Mouse (Mus musculus) frontal cortex, postnatal 25 days (tissue): Measurements from ENCODE around the gene Inhbc.

ENCODE experiments used
- DNase-seq, 2 experiments: peaks; one replicate each; pipeline ENCODE4 v3.0.0; 2022; ENCODE audit warnings: low spot score in 2 of 2

Inhbc gene

DNA sequence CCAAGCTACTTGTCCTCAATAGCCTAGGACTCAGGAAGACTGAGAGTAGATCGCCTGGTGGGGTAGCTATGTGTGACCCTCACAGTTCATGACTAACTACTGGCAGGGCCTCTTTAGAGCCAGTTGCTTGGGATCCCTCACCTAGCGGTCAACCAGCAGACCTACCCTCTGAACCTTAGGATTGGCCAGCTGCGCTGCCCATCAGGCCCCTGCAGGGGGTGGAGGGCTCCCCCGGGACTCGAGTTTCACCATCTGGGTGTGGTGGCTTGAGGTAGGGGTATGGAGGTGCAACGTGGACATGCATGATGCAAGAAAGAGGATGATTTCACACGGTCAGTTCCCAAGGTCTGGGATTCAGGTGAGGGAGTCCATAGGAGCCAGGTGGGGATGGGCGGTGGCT, 18.5 kb downstream of the Inhbc start:
- DNase-seq: no peak

DNA sequence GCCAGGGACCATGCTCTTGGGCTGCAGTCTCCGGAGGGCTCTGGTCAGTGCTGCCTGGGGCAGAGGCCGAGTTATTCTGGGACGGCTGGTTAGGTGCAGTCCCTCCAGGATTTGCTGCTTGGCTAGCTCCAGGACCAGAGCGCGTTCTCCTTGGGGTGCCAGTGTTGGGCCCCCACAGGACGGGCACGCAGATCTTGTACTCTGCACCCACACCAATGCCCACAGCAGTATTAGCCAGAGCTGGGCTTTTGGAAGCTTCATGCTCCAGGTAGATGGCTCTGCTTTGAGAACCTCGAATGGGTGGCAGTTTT, 19.0 kb downstream of the Inhbc start:
- DNase-seq: no peak

DNA sequence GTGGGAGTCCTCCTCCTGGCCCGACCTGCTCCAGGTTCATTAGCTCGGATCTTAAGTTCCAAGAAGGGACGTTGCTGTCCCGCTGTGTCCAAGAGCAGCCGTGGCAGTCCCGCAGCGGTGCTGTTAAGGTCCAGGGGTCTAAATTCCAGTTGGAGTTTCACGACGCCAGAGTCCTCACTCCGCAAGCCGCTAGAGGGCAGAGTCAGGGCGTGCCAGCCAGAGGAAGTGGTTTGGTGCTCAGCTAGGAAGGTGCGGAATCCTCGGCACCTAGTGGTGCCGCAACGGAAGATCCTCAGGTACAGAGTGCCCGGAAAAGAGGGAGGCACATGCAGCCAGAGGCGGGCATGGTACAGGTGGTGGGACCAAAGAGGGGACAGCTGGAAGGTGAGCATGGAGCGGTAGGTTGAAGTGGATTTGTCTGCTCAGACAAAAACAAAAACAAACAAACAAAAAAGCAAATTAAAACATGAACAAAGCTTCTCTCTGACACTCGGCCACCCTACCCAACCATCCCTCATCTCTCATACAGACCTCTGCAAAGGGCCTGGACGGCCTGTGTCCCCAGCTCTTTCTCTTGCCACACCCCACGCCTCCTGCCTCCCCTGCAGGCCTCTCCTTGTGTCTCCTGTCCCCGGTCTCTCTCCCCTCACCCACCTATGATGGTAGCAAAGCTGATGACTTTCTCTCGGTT, 19.5 kb downstream of the Inhbc start:
- peak in 1 of 2 experiments; percentile 70 for DNase-seq

DNA sequence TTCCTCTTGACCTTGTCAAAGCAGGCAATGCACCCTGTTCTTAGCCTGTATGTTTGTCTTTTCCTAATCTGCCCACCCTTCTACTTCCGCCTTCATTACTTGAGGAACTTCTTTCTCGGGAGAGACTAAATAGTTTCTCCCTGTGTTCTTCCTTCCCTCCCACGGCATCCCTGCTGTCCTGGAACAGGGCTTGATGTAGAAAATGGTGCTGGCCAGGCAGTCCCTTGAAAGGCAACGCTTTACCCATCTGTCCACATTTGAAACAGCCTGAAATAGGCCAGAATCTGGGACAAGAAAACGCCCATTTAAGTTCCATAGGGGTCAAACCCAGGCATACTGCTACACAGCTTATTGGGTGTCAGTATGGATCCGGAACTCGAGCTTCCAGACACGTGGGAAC, 20.4 kb downstream of the Inhbc start:
- DNase-seq: no peak

DNA sequence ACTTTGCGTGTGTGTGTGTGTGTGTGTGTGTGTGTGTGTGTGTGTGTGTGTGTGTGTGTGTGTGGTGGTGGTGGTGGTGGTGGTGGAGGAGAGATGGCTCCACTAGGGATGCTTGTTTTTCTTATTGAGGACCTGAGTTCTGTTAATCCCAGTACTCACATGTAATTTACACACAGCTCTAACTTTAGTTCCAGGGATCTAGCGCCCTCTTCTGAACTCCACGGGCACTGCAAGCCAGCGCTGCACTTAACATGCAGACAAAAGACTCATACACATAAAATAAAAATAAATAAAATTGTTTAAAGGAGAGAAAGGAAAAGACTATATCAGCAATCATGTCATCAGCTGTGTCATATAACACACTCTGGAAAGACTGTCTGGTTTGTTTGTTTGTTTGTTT, 21.3 kb downstream of the Inhbc start:
- DNase-seq: no peak

DNA sequence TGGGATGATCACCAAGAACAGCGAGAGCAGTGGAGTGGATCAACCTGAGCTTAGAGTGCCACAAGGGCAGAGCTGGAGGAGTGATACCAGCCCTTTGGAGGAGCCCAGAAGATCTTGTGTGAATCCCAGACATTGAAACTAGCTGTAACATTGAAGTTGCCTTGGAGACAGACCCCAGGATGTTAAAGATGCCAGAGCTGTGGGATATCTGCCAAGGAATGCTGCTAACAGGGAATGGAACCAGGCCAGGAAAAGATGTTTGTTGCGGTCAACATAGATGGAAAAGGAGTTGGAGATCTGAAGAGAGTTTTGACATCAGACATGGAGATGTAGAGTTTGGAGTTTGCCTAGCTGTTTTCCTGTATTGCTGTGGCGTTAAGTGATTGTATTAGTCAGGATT, 24.1 kb downstream of the Inhbc start:
- no peak for DNase-seq

DNA sequence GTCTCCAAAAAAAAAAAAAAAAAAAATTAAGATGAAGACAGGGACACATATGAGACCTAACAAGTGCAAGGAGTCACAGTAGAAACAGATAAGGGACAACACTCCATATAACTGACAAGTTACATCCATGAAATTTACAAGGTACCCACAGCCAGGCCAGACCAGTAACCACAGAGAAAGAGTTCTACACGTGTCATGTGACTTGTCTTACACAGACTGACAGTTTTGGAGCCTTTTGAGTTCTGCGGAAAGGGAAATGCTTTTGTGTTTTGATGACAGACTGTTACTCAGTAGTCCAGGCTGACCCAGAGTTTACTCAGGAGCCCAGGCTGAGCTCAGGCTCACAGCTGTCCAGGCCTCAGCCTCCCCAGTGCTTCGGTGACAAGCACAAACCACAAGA, 27.2 kb downstream of the Inhbc start:
- no peak for DNase-seq

DNA sequence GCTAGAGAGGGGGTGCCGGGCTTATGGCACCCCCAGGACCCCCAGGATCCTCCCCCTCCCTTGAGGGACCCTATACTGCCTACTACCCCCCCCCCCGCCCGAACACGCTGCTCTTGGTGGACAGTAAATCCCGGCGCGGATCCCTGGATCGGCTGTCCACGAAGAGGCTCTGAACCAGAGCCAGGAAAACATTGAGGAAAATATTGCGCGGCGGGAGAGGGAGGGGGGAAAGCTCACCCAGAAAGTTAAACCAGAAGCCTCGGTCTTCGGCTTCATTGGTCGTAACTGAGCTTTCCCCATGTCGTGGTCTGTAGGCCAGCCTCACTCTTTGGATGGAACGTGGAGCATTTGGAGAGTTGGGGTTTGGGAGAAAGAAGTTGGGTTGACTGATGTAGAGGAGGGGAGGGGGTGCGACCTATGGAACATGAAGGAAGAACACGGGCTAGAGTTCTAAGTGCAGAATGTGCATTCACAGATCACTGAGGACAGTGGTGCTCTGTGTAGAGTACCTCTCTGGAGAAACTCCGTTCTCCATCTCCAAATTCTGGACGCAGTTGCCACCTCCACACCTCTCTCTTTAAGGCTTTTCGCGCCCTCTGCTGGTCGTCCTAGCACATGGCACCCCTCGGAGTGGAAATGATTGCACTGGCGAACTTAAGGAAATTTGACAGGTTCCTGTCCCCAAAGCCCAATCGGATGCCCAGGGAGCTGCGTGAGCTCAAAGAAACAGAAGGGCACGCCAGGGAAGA, 28.2 kb downstream of the Inhbc start, which contains the start of gene Gli1:
Gli1 (minus strand) TSS at position 84 of the 749 bp plus-strand sequence.
- peak in 1 of 2 experiments; percentile 62 for DNase-seq

DNA sequence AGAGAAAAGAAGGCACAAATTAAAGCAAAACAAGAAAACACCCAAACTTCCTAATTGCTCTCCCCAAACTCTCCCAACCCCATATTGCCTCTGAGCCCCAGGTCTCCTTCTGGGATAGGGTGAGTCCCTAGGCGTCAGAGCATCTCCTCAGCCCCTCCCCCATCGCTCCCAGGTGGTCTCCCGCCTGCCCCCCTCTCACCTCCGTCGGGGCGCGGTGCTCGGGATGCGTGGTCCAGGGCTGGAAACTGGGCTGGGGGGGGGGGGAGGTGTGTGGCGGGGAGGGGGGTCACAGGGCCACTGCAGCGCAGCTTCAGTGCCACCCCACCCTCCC, 28.9 kb downstream of the Inhbc start:
- DNase-seq: no peak

DNA sequence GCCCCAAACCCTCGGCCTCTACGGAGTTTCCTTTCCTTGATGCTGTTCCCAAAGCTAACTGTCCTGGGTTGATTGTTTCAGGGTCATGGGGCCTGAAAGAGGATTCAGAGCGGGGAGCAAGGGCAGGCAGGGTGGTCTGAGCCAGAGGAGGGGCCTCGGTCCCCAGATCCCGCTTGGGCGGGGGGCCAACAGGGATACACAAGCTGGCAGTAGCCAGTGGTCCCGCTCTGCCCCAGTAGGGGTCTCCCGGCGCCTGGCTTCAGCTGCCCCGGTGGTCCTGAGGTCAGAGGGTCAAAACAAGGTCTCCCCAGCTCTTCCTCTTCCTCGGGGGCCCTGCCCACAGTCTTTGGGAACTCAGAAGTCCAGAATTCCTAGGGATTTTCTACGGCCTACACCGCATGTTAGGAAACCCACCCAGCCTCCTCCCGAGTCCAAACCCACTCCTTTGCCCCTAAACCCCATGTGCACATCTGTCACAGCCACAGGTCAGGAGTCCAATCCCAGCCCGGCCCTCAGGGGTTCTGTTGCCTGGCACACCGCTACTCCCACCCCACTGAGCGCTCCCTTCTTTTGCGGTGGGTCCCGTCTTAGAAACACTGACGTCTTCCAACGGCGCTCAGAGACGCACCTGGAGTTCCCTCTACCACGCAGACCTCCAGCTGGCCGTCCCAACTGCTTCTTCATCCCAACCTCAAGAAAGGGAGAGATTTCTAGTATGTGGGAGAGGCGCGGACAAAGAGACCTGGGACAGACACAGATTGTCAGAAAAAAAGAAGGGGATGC, 29.5 kb downstream of the Inhbc start:
- no peak for DNase-seq

DNA sequence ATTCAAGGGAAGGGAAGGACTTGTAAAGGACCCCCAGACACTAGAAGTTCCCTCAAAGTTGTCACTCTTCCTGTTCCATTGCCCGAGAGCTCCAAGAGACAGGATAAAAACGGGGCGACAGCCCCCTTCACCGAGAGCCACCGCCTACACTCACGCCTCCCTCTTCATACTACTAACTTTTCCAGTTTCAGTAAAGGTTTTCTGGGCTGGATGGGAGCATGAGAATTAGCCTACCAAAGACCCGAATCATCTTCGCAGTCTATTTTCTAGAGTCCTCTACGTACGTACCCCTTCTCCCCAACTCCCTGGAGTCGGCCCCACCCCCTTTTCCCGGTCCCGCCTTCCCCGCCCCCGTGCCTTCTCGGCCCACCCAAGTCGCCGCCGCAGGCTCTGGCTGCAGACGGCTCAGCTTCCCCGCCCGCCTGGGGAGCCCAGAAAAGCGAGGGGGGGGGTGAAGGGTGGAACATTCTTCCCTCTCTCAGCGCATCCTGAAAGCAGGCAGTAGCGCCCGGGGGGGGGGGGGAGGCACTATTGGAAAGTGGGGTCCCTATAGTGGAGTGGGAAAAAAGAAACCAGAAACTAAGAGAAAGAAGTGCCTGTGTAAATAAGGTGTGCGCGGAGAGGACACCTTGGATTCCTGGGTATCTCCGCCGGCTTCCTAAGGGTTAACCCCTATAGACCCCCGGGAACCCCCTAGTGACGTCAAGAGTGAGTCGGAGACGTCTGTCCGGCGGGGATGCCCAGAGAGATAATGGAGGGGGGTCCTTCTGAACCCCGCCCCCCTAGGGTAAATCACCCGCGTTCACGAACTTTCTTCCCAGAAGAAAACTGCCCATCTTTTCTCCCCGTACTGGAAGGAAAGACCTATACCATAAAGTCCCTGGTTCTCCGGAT, 30.3 kb downstream of the Inhbc start:
- no peak for DNase-seq

DNA sequence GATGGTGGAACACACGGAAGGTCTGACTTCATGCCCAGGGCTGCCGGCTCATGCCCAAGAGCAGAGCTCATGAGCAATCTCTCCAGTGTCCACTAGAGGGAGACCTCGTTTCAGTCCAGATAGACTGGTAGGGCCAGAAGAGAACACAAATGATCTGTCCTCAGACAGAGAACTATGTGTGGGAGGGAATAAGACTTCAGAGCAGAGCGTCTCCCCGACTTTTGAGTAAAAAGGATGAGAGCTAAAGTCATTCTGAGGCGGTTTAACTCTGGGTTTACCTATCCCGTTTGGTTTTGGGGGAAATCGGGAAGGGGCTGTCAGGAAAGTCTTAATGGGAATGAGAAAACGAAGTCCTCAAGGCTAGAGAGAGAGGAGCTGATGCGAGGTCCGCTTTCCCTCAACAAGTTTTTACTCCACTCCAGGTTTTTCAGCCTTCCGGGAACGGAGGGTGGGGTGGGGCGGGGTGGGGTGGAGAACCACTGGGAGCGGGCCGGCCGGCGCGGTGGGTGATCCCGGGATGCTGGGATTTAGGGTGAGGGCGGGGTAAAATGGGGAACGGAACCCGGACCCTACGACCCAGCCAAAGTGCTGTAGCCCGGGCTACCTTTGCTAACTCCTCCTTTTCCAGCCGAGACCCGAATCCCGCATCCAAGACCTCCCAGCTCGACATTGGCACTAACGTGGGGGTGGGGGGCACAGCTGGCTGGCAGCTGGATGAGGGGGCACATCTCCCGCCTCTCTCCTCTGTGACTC, 31.1 kb downstream of the Inhbc start:
- peak; percentile 66 to 81 for DNase-seq

DNA sequence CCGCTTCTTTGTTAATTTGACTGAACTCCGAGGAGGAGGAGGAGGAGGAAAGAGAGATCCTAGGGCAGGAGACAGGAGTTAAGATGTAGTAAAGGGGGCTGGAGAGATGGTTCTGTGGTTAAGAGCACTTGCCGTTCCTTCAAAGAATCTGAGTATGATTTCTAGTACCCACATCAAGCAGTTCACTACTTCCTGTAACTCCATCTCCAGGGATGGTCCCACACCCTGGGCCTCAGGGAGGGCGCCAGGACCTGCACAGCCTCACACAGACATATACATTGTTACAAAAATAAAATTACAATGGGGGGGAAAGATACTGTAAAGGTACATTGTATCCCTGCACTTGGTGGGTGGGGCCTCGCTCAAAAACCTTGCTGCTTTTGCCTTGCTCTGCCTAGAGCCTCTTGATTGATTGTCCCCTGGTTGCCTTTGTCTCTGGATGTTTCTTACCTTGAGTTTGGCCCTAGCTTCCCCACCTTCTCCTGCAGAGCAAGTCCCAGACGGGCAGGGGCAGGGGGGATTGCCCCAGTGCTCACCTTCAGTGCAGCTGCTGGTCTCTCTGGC, 32.6 kb downstream of the Inhbc start:
- DNase-seq: no peak

DNA sequence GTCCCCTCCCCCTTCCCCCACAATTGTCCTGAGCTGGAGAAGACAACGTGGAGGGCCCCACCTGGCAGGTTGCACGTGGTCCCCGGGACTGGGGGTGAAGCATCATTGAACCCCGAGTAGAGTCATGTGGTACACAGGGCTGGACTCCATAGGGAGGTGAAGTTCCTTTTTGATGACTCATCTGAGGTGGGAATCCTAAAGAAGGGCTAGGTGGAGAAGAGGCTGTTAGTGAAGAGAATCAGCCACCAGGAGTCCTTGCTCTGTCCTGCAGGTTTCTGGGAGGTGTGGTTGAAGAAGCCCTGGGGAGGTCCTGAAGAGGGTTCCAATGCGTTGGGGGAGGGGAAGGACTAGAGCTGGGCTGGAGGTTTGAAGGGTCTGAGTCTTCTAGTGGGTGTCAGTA, 33.3 kb downstream of the Inhbc start:
- DNase-seq: no peak

DNA sequence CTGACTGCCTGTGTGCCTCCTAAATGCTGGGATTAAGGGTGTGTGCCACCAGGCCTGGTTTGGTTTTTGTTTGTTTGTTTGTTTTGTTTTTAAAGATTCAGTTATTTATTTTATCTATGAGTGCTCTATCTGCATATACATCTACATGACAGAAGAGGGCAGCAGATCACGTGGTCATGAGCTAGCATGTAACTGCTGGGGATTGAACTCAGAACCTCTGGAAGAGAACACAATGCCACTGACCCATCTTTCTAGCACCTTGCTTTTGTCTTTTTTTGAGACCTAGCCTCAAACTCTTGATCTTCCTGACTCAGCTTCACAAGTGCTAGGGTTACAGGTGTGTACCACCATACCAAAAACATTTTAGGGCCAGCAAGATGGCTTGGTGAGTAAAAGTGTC, 35.0 kb downstream of the Inhbc start:
- DNase-seq: no peak

DNA sequence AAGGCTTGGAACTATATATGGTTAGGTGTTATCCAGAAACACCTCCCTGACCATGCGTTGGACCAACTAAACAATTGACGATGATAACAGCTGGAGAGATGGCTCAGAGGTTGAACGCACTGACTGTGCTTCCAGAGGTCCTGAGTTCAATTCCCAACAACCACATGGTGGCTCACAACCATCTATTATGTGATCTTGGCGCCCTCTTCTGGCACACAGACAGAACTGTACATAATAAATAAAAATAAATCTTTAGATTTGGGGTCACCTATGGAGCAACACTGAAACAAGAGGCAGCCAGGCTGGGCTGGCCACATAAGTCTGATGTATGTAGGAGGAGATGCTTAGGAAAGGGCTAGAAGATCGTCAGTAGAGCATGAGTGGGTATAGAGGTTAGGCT, 37.1 kb downstream of the Inhbc start:
- no peak for DNase-seq

DNA sequence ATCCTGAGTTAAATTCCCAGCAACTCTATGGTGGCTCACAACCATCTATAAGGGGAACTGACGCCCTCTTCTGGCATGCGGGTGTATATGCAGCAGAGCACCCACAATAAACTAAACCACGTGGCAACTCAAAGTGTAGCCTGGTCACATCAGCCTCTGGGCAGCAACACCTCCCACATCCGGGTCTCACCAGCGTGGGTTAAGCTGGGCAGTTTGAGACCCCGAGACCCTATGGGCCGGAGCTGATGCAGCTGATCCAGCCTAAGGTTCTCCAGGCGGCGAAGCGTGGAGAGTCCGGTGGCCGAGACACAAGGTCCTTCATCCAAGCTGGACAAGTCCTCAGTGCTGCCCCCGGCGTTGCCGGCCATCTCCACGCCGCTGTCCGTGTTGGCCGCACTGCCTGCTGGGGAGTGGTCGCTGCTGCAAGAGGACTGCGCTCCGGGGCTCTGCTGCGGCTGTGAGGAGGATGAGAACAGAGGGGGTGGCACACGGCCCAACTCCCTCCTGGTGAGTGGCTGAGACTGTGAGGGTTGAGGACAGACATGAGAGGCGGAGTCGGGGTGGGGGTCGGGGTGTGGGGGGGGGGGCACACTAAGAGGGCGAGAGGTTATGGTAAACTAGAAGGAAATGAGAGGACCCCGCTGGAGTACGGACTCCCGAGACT, 37.9 kb downstream of the Inhbc start:
- DNase-seq: no peak

DNA sequence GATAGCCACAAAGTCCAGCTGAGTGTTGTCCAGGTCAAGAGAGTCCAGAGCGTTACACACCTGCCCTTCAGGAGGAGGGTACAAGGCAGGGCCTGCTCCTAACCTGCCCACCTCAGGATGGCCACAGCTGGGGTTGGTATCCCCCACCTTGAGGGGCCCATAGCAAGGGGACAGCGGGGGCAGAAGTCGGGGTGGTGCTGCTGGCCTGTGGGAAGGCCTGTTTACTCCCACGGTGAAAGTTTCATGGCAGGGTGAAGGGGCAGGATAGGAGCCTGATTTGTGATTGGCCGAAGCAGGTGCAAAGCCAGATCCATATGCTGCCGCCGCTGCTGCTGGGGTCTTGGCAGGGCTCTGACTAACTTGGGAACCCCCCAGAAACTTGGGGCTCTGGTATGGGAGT, 40.0 kb downstream of the Inhbc start:
- no peak for DNase-seq

DNA sequence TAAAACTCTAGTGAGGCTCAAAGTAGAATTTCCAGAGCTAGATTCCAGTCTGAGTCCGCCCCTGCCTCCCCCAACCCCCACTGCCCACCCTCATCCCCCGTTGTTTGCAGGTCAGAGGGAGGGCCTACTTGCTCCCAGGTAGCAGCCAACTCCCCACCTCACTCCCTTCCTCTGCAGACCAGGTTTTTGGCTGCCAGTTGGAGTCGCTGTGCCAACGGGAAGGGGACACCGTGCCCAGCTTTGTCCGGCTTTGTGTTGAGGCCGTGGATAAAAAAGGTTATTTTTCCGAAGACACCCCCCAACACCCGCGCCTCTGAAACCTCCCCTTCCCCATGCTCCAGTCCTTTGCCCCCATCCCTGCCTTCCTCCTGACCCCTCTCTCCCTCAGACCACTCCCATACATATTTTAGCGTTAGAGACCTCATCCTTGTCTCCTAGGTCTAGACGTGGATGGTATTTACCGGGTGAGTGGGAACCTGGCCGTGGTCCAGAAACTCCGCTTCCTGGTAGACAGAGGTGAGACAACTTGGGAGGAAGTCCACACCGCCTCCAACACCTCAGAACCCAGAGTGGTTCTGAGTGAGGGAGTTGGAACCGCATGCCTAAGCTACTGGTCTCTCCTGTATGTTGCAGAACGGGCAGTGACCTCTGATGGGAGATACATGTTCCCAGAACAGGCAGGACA, 42.6 kb downstream of the Inhbc start:
- DNase-seq: no peak

DNA sequence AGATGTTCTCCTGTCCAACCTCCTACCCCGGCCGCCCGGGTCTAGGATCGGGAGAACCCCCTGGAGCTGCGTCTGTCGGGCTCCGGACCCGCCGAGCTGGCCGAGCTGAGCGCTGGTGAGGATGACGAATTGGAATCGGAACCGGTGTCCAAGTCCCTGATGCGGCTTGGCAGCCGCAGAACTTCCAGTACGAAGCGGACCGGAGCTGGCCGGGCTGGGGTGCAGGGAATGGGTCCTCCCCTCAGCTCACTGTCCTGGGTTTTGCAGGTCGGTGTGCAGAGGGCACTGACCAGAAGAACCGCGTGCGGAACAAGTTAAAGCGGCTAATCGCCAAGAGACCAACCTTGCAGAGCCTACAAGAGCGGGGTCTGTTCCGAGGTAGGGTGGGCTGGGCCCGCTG, 43.4 kb downstream of the Inhbc start:
- no peak for DNase-seq
